Mouse (Mus musculus): ENCODE results near the gene Gng2. TPM values are rescaled to one million over a fixed set of nuclear protein-coding genes. Genes with fewer than 3 reads are reported as not detected.

The Gng2 gene
- total and polyA plus RNA-seq, 3 experiments = 11.7 to 14.9 (median 13.0) TPM

GRCm38 (mm10) chr14:19926312-19926711 is 51.1 kb downstream of the Gng2 start:
- Histone ChIP-seq H3K27ac (no peak overlapping the region), H3K9ac (ENCODE audit: low read depth, low read length) (no peak overlapping the region), H3K4me1 (ENCODE audit: control insufficient read depth, insufficient read depth, low read length) (no peaks in the 10 kb centered on the region), H3K4me3 (no peak overlapping the region), H3K36me3 (ENCODE audit: control insufficient read depth, insufficient read depth, low read length) (no peaks in the 10 kb centered on the region), H3K27me3 (ENCODE audit: control insufficient read depth, insufficient read depth, low read length) (no peaks in the 10 kb centered on the region), H3K79me2 (replicated peaks; ENCODE audit: control insufficient read depth, insufficient read depth, low read length) (no peaks in the 10 kb centered on the region)
- TF ChIP-seq EP300 (IDR thresholded peaks at IDR 0.05; ENCODE audit: insufficient read depth, low read depth, low read length) = no peak
- no peak for TF ChIP-seq CTCF (IDR thresholded peaks at IDR 0.05)
- TF ChIP-seq POLR2A (IDR thresholded peaks at IDR 0.05; ENCODE audit: insufficient read depth, low read depth, low read length) = no peak
- intact Hi-C loops (cut with DNase I) = no loop called here
- no peak for DNase-seq
- WGBS = 74% methylated on average over 8 of the region's 8 CpGs

DNA sequence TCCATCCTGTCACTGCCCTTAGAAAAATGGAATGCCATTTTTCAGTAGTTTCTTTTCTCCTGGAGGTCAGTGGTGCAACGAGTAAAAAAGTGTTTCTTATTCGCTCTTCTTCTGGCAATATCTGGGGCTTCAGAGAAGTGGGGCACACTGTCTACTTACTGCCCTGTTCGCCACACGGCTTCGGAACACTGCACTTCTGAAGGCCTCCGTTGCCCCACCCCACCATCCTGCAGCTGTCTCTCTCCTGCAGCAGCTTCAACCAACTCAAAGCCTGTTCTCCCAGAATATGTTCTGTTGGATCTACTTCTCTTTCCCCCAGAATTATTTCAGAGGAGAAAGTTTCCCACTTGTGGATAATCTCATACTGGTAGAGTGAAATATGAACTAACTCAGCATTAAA is 52.3 kb downstream of the Gng2 start:
- Histone ChIP-seq H3K9ac (ENCODE audit: low read depth, low read length) (no peak overlapping the region), H3K4me3 (no peak overlapping the region), H3K27ac (no peak overlapping the region), H3K36me3 (ENCODE audit: control insufficient read depth, insufficient read depth, low read length) (no peaks in the 10 kb centered on the region), H3K79me2 (replicated peaks; ENCODE audit: control insufficient read depth, insufficient read depth, low read length) (no peaks in the 10 kb centered on the region), H3K27me3 (ENCODE audit: control insufficient read depth, insufficient read depth, low read length) (no peaks in the 10 kb centered on the region), H3K4me1 (ENCODE audit: control insufficient read depth, insufficient read depth, low read length) (no peaks in the 10 kb centered on the region)
- WGBS = 88% methylated on average over 6 of the region's 6 CpGs
- no peak for TF ChIP-seq CTCF (IDR thresholded peaks at IDR 0.05)
- no peak for TF ChIP-seq EP300 (IDR thresholded peaks at IDR 0.05; ENCODE audit: insufficient read depth, low read depth, low read length)
- no peak for TF ChIP-seq POLR2A (IDR thresholded peaks at IDR 0.05; ENCODE audit: insufficient read depth, low read depth, low read length)
- intact Hi-C loops (cut with DNase I) = no loop called here
- DNase-seq = no peak

GRCm38 (mm10) chr14:19924086-19924485 is 53.3 kb downstream of the Gng2 start:
- DNase-seq = no peak
- TF ChIP-seq CTCF (IDR thresholded peaks at IDR 0.05) (no peak), POLR2A (IDR thresholded peaks at IDR 0.05; ENCODE audit: insufficient read depth, low read depth, low read length) (no peak), EP300 (IDR thresholded peaks at IDR 0.05; ENCODE audit: insufficient read depth, low read depth, low read length) (no peak)
- Histone ChIP-seq H3K4me1 (ENCODE audit: control insufficient read depth, insufficient read depth, low read length) (no peaks in the 10 kb centered on the region), H3K79me2 (replicated peaks; ENCODE audit: control insufficient read depth, insufficient read depth, low read length) (no peaks in the 10 kb centered on the region), H3K9ac (ENCODE audit: low read depth, low read length) (no peak overlapping the region), H3K4me3 (no peak overlapping the region), H3K36me3 (ENCODE audit: control insufficient read depth, insufficient read depth, low read length) (no peaks in the 10 kb centered on the region), H3K27me3 (ENCODE audit: control insufficient read depth, insufficient read depth, low read length) (no peaks in the 10 kb centered on the region), H3K27ac (no peak overlapping the region)
- intact Hi-C loops (cut with DNase I) = no loop called here
- WGBS = 94% methylated on average over 2 of the region's 2 CpGs

DNA sequence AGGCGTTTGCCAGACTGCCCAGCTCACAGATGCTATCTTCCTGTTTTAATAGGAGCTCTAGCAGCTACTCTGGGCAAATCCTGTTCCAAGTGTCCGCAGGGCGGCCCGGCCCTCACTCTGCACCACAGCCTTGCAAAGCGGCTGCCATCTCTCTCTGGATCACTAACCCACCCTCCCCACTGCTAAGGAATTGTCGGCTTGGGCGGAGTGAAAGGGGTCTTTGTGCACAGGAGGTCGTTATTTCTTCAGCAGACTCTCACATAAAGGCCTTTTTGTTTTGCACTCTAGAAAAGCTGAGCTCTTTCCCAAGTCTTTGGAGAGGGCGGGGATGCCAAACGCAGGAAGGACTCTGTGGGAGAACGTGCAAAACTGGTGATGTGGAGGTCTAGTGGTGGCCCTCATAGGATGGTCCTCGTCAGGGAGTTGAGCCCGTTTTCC is 57.2 kb downstream of the Gng2 start:
- Histone ChIP-seq H3K27me3 (ENCODE audit: control insufficient read depth, insufficient read depth, low read length) (no peaks in the 10 kb centered on the region), H3K9ac (ENCODE audit: low read depth, low read length) (no peak overlapping the region), H3K36me3 (ENCODE audit: control insufficient read depth, insufficient read depth, low read length) (no peaks in the 10 kb centered on the region), H3K4me1 (ENCODE audit: control insufficient read depth, insufficient read depth, low read length) (no peaks in the 10 kb centered on the region), H3K27ac (no peak overlapping the region), H3K4me3 (no peak overlapping the region), H3K79me2 (replicated peaks; ENCODE audit: control insufficient read depth, insufficient read depth, low read length) (no peaks in the 10 kb centered on the region)
- intact Hi-C loops (cut with DNase I) = no loop called here
- 48% methylated on average over 13 of the region's 13 CpGs for WGBS
- TF ChIP-seq CTCF (IDR thresholded peaks at IDR 0.05) = no peak
- TF ChIP-seq EP300 (IDR thresholded peaks at IDR 0.05; ENCODE audit: insufficient read depth, low read depth, low read length) = no peak
- TF ChIP-seq POLR2A (IDR thresholded peaks at IDR 0.05; ENCODE audit: insufficient read depth, low read depth, low read length) = no peak
- no peak for DNase-seq

GRCm38 (mm10) chr14:19919789-19920188 is 57.6 kb downstream of the Gng2 start:
- DNase-seq = no peak
- intact Hi-C loops (cut with DNase I) = no loop called here
- WGBS = 49% methylated on average over 7 of the region's 7 CpGs
- H3K9ac ChIP-seq (ENCODE audit: low read depth, low read length) = no peak overlapping the region
- TF ChIP-seq EP300 (IDR thresholded peaks at IDR 0.05; ENCODE audit: insufficient read depth, low read depth, low read length) (no peak), POLR2A (IDR thresholded peaks at IDR 0.05; ENCODE audit: insufficient read depth, low read depth, low read length) (no peak), CTCF (IDR thresholded peaks at IDR 0.05) (no peak)
- H3K36me3 ChIP-seq (ENCODE audit: control insufficient read depth, insufficient read depth, low read length) = no peaks in the 10 kb centered on the region
- no peak overlapping the region for H3K4me3 ChIP-seq
- no peaks in the 10 kb centered on the region for H3K4me1 ChIP-seq (ENCODE audit: control insufficient read depth, insufficient read depth, low read length)
- H3K27me3 ChIP-seq (ENCODE audit: control insufficient read depth, insufficient read depth, low read length) = no peaks in the 10 kb centered on the region
- no peaks in the 10 kb centered on the region for H3K79me2 ChIP-seq (replicated peaks; ENCODE audit: control insufficient read depth, insufficient read depth, low read length)
- H3K27ac ChIP-seq = no peak overlapping the region

DNA sequence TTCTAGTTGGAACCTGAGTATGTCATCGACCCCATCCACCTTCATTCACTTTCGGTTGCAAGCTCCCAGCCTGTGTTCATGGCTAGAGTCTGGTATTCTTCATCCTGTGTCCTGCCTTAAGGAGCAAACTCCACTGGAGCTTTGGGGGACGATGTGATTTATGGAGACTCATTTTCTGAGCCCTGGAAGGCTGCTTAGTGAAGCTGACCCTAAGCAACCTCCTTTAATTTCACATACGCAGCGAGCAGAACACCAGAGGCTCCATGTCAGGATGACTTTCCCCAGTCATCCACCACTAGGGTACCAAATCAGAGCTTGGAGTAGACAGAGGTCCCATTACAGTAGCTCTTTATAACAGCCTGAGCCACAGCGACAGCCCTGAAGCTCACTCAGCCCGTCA is 59.9 kb downstream of the Gng2 start:
- Histone ChIP-seq H3K27ac (no peak overlapping the region), H3K79me2 (replicated peaks; ENCODE audit: control insufficient read depth, insufficient read depth, low read length) (no peaks in the 10 kb centered on the region), H3K4me1 (ENCODE audit: control insufficient read depth, insufficient read depth, low read length) (no peaks in the 10 kb centered on the region), H3K27me3 (ENCODE audit: control insufficient read depth, insufficient read depth, low read length) (no peaks in the 10 kb centered on the region), H3K9ac (ENCODE audit: low read depth, low read length) (no peak overlapping the region), H3K4me3 (no peak overlapping the region), H3K36me3 (ENCODE audit: control insufficient read depth, insufficient read depth, low read length) (no peaks in the 10 kb centered on the region)
- WGBS = 96% methylated on average over 7 of the region's 7 CpGs
- DNase-seq = no peak
- TF ChIP-seq EP300 (IDR thresholded peaks at IDR 0.05; ENCODE audit: insufficient read depth, low read depth, low read length) (no peak), POLR2A (IDR thresholded peaks at IDR 0.05; ENCODE audit: insufficient read depth, low read depth, low read length) (no peak), CTCF (IDR thresholded peaks at IDR 0.05) (no peak)
- intact Hi-C loops (cut with DNase I) = no loop called here
